Mouse (Mus musculus): ENCODE results near the gene Tdp1. TPM values are rescaled to one million over a fixed set of nuclear protein-coding genes. Genes with fewer than 3 reads are reported as not detected.

Tdp1 gene
- polyA plus RNA-seq, 1 experiment from 2014 or later: 43.8 TPM

DNA sequence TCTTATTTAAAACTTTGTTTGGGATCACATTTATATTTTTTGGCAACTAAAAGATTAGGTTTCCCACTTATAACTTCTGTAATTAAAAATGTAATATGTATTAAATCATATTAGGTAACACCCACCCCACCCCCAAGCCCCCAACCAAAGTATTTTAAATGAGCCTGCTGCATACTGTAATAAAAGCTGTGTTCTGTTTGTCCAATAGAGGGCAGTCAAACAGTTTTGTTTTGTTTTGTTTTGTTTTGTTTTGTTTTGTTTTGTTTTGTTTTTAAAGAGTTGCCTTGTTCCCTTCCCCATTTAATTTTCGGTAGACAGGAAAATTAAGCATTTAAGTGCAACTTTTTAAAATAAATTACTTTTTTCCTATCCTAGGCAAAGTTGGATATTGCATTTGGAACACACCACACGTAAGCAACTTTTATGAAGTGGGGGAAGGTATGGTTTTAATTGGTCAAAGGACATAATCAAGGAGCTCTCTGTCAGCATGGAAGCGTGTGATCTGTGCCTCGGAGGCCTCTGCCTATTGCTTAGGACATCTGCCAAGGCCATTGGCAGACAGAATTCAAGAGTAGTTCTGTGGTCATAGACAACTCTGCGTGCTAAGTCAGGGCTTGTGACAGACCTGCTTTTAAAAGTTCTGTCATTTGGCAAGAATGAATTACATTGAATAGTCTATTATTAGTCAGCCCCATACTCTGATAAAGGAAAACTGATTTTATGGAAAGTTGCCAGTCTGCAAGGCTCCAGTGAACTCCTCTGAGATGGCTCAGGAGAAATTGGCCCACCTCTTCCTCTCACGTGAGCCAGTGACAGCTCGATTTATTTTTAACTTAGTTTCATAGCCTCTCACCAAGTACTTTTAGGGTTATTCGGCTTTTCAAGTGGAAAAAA, 17.9 kb downstream of the Tdp1 start:
- H3K4me2 ChIP-seq: no peak overlapping the region
- H3K9me3 ChIP-seq (replicated peaks): no peaks in the 10 kb centered on the region
- WGBS (ENCODE audit: insufficient replicate concordance): 72% methylated on average over 8 of the region's 8 CpGs
- peaks cover 80% of the 10 kb centered on the region for H3K36me3 ChIP-seq
- no peaks in the 10 kb centered on the region for H3K27me3 ChIP-seq (replicated peaks)
- H3K27ac ChIP-seq: no peak overlapping the region
- no peak for ATAC-seq
- no peak overlapping the region for H3K4me3 ChIP-seq
- no peak overlapping the region for H3K9ac ChIP-seq
- no peaks in the 10 kb centered on the region; the same call in 1 of the 2 replicates for H3K4me1 ChIP-seq

- H3K9me3 ChIP-seq (replicated peaks): no peaks in the 10 kb centered on the region
- no peak overlapping the region for H3K27ac ChIP-seq
- H3K36me3 ChIP-seq: peaks cover 81% of the 10 kb centered on the region
- ATAC-seq: no peak
- 64% methylated on average over 4 of the region's 4 CpGs for WGBS (ENCODE audit: insufficient replicate concordance)
- H3K4me3 ChIP-seq: no peak overlapping the region
- no peaks in the 10 kb centered on the region for H3K27me3 ChIP-seq (replicated peaks)
- H3K4me1 ChIP-seq: no peaks in the 10 kb centered on the region; the same call in 1 of the 2 replicates
- H3K9ac ChIP-seq: no peak overlapping the region
- no peak overlapping the region for H3K4me2 ChIP-seq
These were observed 18.6 kb downstream of the Tdp1 start for GRCm38 (mm10) chr12:99902867-99903370.

DNA sequence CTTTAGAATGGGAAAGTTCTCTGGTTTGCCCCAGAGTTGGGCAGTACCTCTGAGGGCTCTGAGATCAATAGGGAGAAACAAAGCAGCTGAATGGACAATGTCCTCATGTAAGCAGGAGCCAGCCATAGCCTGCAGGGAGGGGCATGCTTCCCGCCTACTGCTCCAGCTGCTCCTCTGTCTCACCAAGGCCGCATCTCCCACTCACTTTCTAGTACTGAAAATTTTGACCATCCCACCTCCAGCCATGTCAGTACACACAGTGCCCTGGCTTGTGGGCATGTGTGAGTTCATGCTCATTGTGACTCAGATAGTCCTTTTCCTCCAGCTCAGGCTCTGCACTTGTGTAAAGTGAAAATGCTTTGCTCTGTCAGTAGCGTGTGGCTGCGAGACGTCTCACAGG, 20.2 kb downstream of the Tdp1 start:
- H3K9me3 ChIP-seq (replicated peaks): no peaks in the 10 kb centered on the region
- H3K4me2 ChIP-seq: no peak overlapping the region
- H3K27me3 ChIP-seq (replicated peaks): no peaks in the 10 kb centered on the region
- no peak overlapping the region for H3K9ac ChIP-seq
- no peaks in the 10 kb centered on the region for H3K4me1 ChIP-seq
- no peak overlapping the region for H3K27ac ChIP-seq
- peaks cover 76% of the 10 kb centered on the region for H3K36me3 ChIP-seq
- ATAC-seq: no peak
- WGBS (ENCODE audit: insufficient replicate concordance): 89% methylated on average over 5 of the region's 5 CpGs
- H3K4me3 ChIP-seq: no peak overlapping the region

GRCm38 (mm10) chr12:99911466-99911865, 27.1 kb downstream of the Tdp1 start:
- Histone ChIP-seq H3K4me2 (no peak overlapping the region), H3K27ac (no peak overlapping the region), H3K4me1 (no peaks in the 10 kb centered on the region), H3K4me3 (no peak overlapping the region), H3K9ac (no peak overlapping the region), H3K9me3 (replicated peaks) (no peaks in the 10 kb centered on the region), H3K27me3 (replicated peaks) (no peaks in the 10 kb centered on the region), H3K36me3 (peaks cover 75% of the 10 kb centered on the region)
- ATAC-seq: no peak
- WGBS (ENCODE audit: insufficient replicate concordance): 75% methylated on average over 12 of the region's 12 CpGs

DNA sequence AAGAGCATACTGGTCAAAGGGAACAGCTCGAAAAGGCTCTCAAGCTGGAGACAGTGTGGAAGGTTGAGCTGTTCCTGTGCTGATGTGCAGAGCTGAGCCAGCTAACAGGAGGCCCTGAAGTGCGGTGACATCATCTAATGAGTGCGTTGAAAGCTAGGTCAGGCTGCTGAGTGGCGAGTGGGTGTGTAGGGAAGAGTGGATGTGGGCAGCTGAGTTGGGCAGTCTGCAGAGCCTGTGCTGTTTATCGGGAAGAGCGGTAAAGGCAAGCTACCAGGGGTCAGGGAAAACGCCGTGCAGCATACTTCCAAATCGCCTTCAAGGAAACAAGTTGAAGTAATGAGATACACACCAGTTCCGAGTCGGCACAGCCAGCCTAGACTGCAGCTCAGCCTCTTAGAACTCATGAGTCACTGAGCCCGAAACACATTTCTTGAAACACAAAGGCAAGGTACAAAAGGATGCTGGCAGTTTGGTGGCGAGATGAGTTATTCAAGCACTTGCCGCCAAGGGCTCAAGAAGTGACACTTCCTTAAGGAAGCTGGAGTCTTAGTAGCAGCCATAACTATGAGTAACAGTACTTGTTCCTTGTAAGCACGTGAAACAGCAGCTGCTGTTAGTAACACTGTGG, 33.6 kb downstream of the Tdp1 start:
- WGBS (ENCODE audit: insufficient replicate concordance): 81% methylated on average over 15 of the region's 15 CpGs
- peaks cover 42% of the 10 kb centered on the region for H3K36me3 ChIP-seq
- no peak overlapping the region for H3K4me2 ChIP-seq
- no peaks in the 10 kb centered on the region for H3K4me1 ChIP-seq
- no peak for ATAC-seq
- no peak overlapping the region for H3K27ac ChIP-seq
- no peak overlapping the region for H3K4me3 ChIP-seq
- no peaks in the 10 kb centered on the region for H3K9me3 ChIP-seq (replicated peaks)
- no peaks in the 10 kb centered on the region for H3K27me3 ChIP-seq (replicated peaks)
- H3K9ac ChIP-seq: no peak overlapping the region

DNA sequence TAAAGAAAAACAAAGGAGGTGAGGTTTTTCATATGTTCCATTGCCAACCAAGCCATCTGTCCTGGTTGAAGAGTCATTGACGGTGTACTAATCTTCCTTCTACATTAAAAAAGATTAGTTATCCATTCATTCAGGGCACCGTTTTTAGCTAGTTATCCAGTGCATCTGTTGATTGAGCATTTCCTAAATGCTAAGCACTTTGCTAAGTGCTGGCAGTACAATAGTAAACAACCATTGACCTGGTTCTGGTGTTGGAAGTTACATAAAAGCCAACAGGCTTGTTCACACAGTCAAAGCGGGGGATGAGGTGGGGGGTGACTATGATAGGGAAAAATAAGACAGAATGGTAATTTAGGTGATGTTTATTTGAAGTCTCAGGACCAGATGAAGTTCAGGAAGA, 35.3 kb downstream of the Tdp1 start:
- Histone ChIP-seq H3K9me3 (replicated peaks) (no peaks in the 10 kb centered on the region), H3K4me2 (no peak overlapping the region), H3K9ac (no peak overlapping the region), H3K4me1 (no peaks in the 10 kb centered on the region), H3K27ac (no peak overlapping the region), H3K27me3 (replicated peaks) (no peaks in the 10 kb centered on the region), H3K36me3 (peaks cover 34% of the 10 kb centered on the region), H3K4me3 (no peak overlapping the region)
- ATAC-seq: no peak
- WGBS (ENCODE audit: insufficient replicate concordance): 78% methylated on average over 3 of the region's 3 CpGs

GRCm38 (mm10) chr12:99921045-99921444, 36.7 kb downstream of the Tdp1 start:
- Histone ChIP-seq H3K27me3 (replicated peaks) (no peaks in the 10 kb centered on the region), H3K4me3 (no peak overlapping the region), H3K4me2 (no peak overlapping the region), H3K9me3 (replicated peaks) (no peaks in the 10 kb centered on the region), H3K4me1 (no peaks in the 10 kb centered on the region), H3K36me3 (peaks cover 25% of the 10 kb centered on the region), H3K27ac (no peak overlapping the region), H3K9ac (no peak overlapping the region)
- 67% methylated on average over 3 of the region's 3 CpGs for WGBS (ENCODE audit: insufficient replicate concordance)
- ATAC-seq: no peak

DNA sequence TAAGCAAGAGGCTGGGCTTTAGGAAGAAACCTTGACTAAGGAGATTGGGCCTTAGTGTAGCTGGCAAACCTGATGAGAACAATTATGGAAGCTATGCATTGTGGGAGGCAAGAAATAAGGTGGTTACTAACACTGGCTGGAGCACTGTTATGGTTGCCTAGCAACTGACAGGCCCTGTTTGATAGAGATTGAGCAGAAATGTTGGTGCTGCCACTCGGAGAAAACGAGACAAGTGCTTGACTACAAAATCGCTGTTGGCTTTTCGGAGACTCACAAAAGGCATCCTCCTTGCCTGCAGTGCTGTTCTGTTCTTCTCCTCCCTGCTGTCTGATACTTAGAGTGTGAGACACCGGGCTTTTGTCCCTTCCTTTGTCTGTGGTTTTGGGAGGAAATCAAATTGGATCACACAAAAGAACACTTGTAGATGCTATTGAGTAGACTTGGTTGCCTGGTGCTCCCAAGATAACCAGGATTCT, 38.9 kb downstream of the Tdp1 start:
- H3K36me3 ChIP-seq: peaks cover 33% of the 10 kb centered on the region
- H3K27me3 ChIP-seq (replicated peaks): no peaks in the 10 kb centered on the region
- no peak for ATAC-seq
- no peaks in the 10 kb centered on the region for H3K9me3 ChIP-seq (replicated peaks)
- no peak overlapping the region for H3K9ac ChIP-seq
- 66% methylated on average over 5 of the region's 5 CpGs for WGBS (ENCODE audit: insufficient replicate concordance)
- no peak overlapping the region for H3K4me2 ChIP-seq
- H3K27ac ChIP-seq: no peak overlapping the region
- no peak overlapping the region for H3K4me3 ChIP-seq
- no peaks in the 10 kb centered on the region for H3K4me1 ChIP-seq

GRCm38 (mm10) chr12:99923703-99924102, 39.4 kb downstream of the Tdp1 start:
- ATAC-seq: no peak
- H3K9me3 ChIP-seq (replicated peaks): no peaks in the 10 kb centered on the region

DNA sequence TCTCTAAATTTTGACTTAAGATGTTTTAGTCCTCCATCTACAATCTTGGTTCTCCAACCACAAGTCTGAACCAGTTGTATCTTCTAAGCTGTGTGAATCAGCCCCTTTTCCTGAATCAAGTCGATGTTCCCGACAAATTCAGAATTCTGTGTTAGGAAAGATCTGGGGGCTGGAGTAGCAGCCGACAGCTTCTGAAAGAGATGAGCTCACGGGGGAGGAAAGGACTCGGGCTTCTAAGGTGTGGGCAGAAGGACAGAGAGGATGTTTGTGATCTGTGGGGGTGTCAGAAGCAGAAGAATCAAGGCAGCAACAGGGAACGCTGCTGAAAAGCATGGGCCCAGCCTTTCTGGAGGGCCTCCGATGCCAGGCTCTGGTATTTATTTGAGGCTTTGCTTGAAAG, 44.0 kb downstream of the Tdp1 start:
- Histone ChIP-seq H3K4me2 (no peak overlapping the region), H3K27me3 (replicated peaks) (no peaks in the 10 kb centered on the region), H3K27ac (no peak overlapping the region), H3K4me3 (no peak overlapping the region), H3K36me3 (peaks cover 31% of the 10 kb centered on the region), H3K9ac (no peak overlapping the region), H3K9me3 (replicated peaks) (no peaks in the 10 kb centered on the region), H3K4me1 (no peaks in the 10 kb centered on the region)
- 82% methylated on average over 7 of the region's 7 CpGs for WGBS (ENCODE audit: insufficient replicate concordance)
- no peak for ATAC-seq

More at GRCm38 (mm10) chr12:99923703-99924102, 39.4 kb downstream of the Tdp1 start:
- H3K27ac ChIP-seq: no peak overlapping the region
- H3K27me3 ChIP-seq (replicated peaks): no peaks in the 10 kb centered on the region
- H3K4me1 ChIP-seq: no peaks in the 10 kb centered on the region
- WGBS (ENCODE audit: insufficient replicate concordance): 72% methylated on average over 5 of the region's 5 CpGs
- H3K4me3 ChIP-seq: no peak overlapping the region
- no peak overlapping the region for H3K9ac ChIP-seq
- H3K36me3 ChIP-seq: peaks cover 31% of the 10 kb centered on the region
- no peak overlapping the region for H3K4me2 ChIP-seq

DNA sequence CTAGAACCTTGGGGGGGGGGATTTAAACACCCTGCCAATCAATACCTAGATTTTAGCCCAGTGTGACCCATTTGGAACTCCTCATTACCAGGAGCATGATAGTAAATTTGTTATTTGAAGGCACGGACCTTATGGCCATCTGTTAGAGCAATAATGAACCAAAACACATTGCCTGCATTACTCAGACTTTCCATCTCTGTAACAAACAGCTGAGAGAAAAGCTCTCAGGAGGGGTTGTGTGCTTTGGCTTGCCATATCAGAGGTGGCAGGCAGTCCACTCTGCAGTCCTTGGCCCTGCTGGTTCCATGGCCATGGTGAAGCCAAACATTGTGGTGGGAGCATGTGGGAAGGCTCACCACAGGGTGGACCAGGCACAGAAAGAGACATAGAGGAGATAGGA, 44.8 kb downstream of the Tdp1 start:
- H3K27me3 ChIP-seq (replicated peaks): no peaks in the 10 kb centered on the region
- peaks cover 37% of the 10 kb centered on the region for H3K36me3 ChIP-seq
- ATAC-seq: no peak
- H3K9me3 ChIP-seq (replicated peaks): no peaks in the 10 kb centered on the region
- no peak overlapping the region for H3K4me2 ChIP-seq
- no peak overlapping the region for H3K9ac ChIP-seq
- 81% methylated on average over 1 of the region's 1 CpGs for whole genome bisulfite sequencing (ENCODE audit: insufficient replicate concordance)
- H3K27ac ChIP-seq: no peak overlapping the region
- no peak overlapping the region for H3K4me3 ChIP-seq
- H3K4me1 ChIP-seq: no peaks in the 10 kb centered on the region

GRCm38 (mm10) chr12:99932245-99932644, 47.9 kb downstream of the Tdp1 start:
- Histone ChIP-seq H3K4me3 (no peak overlapping the region), H3K36me3 (peaks cover 49% of the 10 kb centered on the region), H3K9ac (no peak overlapping the region), H3K27ac (no peak overlapping the region), H3K4me2 (no peak overlapping the region), H3K27me3 (replicated peaks) (no peaks in the 10 kb centered on the region), H3K4me1 (no peaks in the 10 kb centered on the region), H3K9me3 (replicated peaks) (no peaks in the 10 kb centered on the region)
- WGBS (ENCODE audit: insufficient replicate concordance): 86% methylated on average over 4 of the region's 4 CpGs
- ATAC-seq: no peak
